Mouse (Mus musculus): Measurements from ENCODE around the gene Pmm2.

- TF ChIP-seq CTCF (IDR thresholded peaks at IDR 0.05; ENCODE audit: control insufficient read depth, insufficient read depth, insufficient read length) (no peak), CEBPB (IDR thresholded peaks at IDR 0.05; ENCODE audit: low read depth) (no peak), MYOG (IDR thresholded peaks at IDR 0.05; ENCODE audit: control insufficient read depth, extremely low read depth, insufficient read length) (no peak), MAX (IDR thresholded peaks at IDR 0.05) (no peak), FOSL1 (IDR thresholded peaks at IDR 0.05; ENCODE audit: insufficient read depth, low read length, poor library complexity, severe bottlenecking) (no peak)
These were observed 30.9 kb downstream of the Pmm2 start for GRCm38 (mm10) chr16:8668386-8668785.

Measured in C2C12 (cell line).